Mouse (Mus musculus): ENCODE results near the gene Hist1h2bn.
"Not testable (repeated sequence)": the region's sequence is repeated elsewhere in the genome, so short reads cannot be mapped to it uniquely, and the experiment has no call there.

The Hist1h2bn gene

DNA sequence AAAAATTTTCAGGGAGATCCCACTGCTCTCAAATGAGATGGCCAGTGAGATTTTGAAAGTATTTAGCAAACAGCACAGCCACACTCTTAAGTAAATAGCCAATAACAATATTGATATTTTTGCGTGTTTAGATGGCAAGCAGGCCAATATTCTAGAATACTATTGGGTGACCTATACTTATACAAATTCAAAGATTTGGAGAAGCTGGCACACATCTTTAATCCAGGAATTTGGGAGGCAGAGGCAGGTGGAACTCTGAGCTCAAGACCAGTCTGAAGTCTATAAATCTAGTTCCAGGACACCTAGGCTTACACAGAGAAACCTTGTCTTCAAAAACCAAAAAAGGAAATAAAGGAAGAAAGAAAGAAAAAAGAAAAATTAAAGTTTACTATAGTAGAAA, 27.7 kb downstream of the Hist1h2bn start:
- DNase-seq (ENCODE audit: low spot score) = peak; percentile 37

DNA sequence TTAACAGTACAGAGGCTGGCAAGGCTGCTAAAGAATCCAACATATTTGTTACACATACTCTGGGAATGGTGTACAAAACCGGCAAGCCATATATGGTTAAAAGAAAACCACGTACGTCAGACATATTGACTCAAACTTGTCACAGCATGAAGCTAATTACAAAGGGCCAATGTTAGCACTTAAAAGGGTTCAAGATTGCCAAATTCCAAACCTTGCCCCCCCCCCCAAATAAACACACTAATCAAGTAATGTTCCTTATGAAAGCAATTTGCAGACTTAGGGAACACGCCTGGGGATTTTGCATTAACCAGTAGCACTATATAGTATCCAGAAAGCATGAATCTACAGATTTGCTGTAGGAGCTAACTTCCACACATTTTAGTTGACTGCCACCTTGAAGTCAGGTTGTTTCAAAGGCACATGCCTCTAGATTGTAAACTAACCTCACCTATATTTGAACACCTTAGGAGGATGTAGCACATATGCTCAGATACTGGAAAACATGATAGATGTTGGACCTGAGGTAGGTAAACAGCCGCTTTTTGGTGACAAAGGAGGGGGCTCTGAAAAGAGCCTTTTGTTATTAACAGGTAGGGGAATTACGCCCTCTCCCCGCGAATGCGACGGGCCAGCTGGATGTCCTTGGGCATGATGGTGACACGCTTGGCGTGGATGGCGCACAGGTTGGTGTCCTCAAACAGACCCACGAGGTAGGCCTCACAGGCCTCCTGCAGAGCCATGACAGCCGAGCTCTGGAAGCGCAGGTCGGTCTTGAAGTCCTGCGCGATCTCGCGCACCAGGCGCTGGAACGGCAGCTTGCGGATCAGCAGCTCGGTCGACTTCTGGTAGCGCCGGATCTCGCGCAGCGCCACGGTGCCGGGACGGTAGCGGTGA, 28.7 kb downstream of the Hist1h2bn start:
- DNase-seq (ENCODE audit: low spot score) = peak; percentile 78

DNA sequence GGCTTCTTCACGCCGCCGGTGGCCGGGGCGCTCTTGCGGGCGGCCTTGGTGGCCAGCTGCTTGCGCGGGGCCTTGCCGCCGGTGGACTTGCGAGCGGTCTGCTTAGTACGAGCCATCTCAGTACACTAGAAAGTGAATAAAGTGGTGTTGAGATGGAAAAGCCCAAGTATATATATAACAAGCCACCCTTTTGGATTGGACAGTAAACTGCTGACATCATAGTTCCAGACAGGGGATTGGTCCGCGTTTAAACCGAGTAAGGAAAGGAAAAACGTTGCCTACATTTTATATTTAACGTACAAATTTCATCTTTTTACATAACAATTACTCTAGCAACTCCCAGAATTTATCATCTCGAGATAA, 29.3 kb downstream of the Hist1h2bn start, which contains the start of gene Hist1h3i:
Hist1h3i (minus strand) TSS at position 116 of the 363 bp plus-strand sequence.
- DNase-seq (ENCODE audit: low spot score) = peak; percentile 96

DNA sequence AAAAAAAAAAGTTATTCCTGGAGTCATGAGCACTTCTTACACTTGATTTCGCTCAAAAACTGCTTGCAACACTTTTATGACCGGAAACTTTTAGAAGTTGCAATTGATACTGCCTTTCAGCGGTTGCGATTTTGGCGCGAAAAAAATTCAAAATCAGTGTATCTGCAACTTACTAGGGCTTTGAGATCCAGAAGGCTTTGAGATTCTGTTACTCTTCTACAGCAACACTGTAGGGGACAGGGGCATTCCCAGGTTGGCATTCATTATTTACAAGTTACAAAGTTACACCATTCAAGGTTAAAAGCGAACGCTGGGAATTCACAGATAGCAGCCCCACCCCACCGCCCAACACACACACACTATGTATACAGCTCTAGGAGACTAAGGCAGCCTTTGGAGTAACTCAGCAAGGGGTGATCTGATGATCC, 29.8 kb downstream of the Hist1h2bn start:
- DNase-seq (ENCODE audit: low spot score) = peak; percentile 73

DNA sequence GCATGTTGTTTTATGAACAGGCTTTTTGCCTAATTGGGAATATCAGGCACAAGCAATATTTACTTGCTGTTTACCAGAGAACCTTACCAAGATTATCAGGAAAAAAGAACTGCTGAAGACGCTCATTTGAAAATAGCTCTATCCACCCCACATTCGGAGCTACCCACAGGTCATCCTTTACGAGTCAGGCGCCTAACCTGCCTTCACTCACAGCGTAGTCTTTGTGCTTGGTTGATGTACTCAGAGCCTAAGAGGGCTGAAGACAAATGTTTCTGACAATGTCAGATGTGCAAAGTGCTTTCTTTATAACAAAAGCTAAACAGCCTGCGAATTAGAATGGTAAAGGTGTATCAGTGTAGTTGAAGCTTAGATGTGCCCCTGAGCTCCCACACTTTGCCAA, 30.4 kb downstream of the Hist1h2bn start:
- no peak for DNase-seq (ENCODE audit: low spot score)

DNA sequence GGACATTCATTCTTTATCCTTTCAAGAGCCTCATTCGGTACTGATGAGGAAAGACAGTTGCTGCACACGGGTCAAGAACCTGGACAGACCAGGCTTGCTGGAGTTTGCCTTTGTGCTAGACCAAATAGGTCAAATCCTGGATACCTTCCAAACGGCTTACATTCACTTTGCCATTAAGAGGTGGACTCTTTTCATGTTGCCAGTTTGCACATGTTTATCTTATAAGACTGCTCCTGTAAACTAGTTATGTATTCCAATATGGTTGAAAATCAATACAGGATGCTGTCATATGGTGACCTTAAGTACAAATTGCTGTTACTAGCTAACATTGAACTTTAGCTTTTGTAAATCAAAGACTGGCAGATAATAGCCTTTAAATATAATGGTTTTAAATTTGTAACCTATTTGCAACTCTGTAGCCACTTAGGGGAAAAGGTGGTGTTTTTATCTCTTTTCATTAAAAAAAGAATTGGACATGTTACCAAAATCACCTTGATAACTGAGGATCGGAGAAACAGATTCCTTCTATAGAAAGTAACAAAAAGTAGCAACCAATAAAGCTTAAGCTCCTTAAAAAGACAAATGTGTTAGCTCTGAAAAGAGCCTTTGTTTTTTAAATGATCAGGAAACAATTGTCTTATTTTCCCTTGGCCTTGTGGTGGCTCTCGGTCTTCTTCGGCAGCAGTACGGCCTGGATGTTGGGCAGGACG, 32.4 kb downstream of the Hist1h2bn start:
- peak; percentile 74 for DNase-seq (ENCODE audit: low spot score)

DNA sequence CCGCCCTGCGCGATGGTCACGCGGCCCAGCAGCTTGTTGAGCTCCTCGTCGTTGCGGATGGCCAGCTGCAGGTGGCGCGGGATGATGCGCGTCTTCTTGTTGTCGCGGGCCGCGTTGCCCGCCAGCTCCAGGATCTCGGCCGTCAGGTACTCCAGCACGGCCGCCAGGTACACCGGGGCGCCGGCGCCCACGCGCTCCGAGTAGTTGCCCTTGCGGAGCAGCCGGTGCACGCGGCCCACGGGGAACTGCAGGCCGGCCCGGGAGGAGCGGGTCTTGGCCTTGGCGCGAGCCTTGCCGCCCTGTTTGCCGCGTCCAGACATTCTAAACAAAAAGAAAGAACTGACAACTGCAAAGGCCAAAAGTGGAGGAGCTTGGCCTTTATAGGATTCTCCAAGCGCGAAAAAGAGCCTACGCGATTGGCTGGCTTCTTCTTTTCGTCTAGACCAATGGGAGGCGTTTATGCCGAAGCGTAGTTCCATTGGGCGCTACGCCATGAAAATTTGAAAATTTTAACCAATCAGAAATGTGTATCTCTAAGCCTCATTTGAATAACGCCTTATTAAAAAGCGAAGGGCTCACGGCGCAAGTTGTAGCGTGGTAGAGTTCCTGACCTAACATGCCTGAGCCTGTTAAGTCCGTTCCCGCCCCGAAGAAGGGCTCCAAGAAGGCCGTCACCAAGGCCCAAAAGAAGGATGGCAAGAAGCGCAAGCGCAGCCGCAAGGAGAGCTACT, 33.1 kb downstream of the Hist1h2bn start, which contains the start of the genes Hist1h2an and Hist1h2bp:
Hist1h2an (minus strand) TSS at position 320 of the 731 bp plus-strand sequence.
Hist1h2bp (plus strand) TSS at position 563 of the 731 bp plus-strand sequence.
- DNase-seq (ENCODE audit: low spot score) = peak; percentile 98

DNA sequence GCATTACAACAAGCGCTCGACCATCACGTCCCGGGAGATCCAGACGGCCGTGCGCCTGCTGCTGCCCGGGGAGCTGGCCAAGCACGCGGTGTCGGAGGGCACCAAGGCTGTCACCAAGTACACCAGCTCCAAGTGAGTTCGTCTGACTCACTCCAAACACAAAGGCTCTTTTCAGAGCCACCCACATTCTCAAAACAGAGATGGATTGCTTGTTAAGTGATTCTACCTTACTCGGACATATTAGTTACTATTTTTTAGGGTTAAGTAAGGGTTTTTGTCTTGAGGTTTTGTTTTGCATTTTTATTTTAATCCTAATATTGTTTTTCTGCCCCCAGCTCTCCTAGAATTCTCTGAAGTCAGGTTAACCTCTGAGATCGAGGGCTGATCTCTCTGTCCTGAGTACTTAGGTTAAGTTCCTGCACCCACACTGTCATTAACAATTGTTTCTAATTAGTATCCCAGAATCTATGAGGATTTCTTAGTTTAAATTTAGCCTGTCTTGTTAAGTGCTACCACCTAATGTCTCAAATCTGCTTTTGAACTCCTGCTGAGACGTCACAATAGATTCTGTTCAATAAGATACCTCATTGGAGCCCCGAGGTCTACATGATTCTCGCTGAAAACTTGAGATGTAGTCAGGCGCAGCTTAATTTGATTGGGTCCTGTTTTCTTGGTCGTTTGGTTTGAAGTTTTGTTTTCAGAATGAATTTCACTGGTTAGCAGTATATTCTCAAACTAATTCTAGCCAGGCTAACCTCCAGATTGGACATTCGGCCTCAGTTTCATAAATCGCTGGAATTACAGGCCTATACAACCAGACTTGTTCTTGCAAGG, 34.1 kb downstream of the Hist1h2bn start:
- DNase-seq (ENCODE audit: low spot score) = peak; percentile 60

DNA sequence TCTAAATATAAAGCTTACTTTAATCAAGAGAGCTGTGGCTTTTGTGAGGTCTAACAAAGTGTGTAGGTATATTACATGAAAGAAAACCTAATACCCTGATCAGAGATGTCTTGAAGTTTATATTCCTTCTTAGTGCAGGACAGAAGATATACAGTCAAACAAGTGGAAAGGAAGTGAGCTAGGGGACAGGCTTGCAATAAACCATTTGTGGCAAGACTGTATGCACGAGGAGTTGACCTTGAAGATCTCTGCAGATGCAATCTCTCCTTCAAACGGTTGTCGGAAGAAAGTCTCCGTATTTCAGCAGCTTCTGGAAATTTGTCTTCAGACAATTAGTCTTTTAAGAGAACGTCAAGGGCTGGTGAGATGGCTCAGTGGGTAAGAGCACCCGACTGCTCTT, 36.0 kb downstream of the Hist1h2bn start:
- DNase-seq (ENCODE audit: low spot score) = no peak

DNA sequence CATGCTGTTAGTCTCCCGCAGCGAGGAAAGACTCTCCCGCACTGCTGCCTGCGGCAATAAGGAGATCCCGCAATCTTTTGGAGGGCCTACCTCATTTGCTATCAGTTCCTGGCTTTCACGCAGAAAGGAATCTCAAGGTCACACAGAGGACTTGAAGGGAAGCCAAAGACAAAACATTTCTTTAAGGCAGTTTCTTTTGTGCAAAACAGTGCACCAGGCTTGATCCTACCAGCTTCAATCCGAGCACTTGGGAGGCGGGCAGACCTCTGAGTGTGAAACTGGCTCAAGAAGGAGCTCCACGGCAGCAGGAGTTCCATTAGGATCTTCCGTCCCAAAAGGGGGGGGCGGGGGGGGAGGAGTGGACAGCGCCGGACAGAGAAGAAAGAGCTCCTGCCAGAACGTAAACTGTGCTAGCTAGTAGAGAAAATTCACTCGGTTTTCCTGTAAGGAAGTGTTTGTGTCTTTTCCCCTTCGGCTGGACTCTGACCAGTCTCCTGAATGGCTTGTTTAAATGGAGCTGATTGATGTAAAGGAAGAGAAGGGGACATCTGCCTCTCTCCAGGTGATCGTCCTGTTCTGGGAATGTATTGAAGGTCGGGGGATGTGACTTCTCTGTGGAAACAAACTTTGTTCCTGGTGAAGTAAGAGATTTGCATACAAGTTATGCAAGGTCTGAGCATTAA, 36.8 kb downstream of the Hist1h2bn start:
- no peak for DNase-seq (ENCODE audit: low spot score)

DNA sequence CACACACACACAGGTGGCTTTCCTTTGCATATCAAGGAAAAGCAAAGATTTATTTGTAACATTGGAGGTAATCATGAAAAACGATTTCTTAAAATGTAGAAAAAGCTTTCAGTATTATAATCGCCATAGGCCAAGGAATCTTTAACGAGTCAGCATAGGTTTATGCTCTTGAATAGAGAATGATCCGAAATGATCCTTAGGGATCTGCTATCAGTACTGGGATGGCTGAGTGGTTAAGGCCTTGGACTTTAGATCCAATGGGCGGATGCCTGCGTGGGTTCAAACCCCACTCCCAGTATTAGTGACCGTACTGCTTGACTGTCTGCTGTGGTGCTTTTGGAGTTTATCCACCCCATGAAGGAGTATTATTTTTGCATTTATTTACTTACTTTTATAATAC, 41.7 kb downstream of the Hist1h2bn start:
- no peak for DNase-seq (ENCODE audit: low spot score)

DNA sequence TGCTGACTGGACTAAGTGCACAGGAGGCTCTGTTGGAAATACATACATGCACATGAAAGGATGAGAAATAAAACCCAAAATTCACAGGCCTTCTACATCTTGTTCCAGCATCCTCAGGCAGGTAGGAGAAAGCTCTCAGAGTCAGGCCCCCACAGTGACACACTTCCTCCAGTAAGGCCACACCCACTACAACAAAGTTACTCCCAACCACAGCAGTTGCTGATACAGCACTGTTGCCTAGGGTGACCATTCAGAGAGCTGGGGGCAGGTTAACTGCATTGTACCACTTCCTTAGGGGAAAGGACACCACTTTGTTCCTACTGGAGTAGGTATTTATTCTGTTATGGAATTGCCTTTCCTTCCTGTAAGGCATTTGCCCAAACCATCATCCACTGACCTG, 43.2 kb downstream of the Hist1h2bn start:
- DNase-seq (ENCODE audit: low spot score) = not testable (repeated sequence)

DNA sequence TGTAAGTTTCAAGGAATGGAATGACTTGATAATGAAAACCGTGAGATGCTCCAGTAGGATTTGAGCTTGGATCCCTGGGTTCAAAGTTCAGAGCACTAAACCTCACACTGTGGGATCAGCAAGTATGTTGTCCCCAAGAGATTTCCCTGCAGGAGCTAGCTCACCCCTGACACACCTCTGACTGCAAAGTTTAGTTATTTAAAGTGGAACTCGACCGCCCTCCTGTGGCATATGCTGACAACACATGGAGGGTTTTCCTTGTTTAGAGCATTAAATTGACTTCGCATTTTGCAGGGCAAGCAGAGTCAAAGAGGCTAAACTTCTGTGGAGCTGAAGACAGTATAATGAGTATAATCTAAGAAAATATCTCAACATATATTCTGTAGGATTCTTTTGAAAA, 49.1 kb downstream of the Hist1h2bn start:
- DNase-seq (ENCODE audit: low spot score) = not testable (repeated sequence)

Measured in c-Kit-positive CD71-positive TER-119-positive erythroid progenitor cells, embryonic 14.5 days (primary cell).